Mouse (Mus musculus) left cerebral cortex, adult 2 months (tissue): Measurements from ENCODE around the gene Rab7b. TPM values are rescaled to one million over a fixed set of nuclear protein-coding genes. Genes with fewer than 3 reads are reported as not detected.

ENCODE experiments used
- DNase-seq, 2 experiments: peaks; one replicate each; pipeline ENCODE4 v3.0.0; 2021 to 2022; ENCODE audit warnings: low spot score in 2 of 2, mixed read lengths in 1 of 2; ENCODE audit errors: extremely low spot score in 1 of 2
- H3K27ac ChIP-seq: fragments of 200-600 bp; 2 replicates; pipeline ENCODE4 v1.8.1; 2022
- H3K4me3 ChIP-seq: fragments of 200-600 bp; 2 replicates; pipeline ENCODE4 v1.8.1; 2022
- CTCF ChIP-seq: fragments of 200-600 bp; IDR thresholded peaks from 2 replicates; pipeline ENCODE4 v1.8.1; 2022; ENCODE audit warnings: antibody characterized with exemption, mild to moderate bottlenecking, moderate library complexity
- intact Hi-C: fragments of 180-260 bp; cut with DNase I; formaldehyde crosslinking; loops from one replicate; pipeline ENCODE4 v1.15.1; 2025
- total RNA-seq, 2 experiments: library from RNA; stranded (reverse); gene quantifications; 2 replicates each; pipeline ENCODE4 v1.2.3; 2021

The Rab7b gene
- total RNA-seq, 2 experiments from 2014 or later, result 1.6 to 1.9 TPM

- Histone ChIP-seq H3K27ac (no peak overlapping the region), H3K4me3 (no peak overlapping the region)
- DNase-seq, result no peak
- no peak for TF ChIP-seq CTCF
- intact Hi-C loops, result no loop called here
Observed at GRCm38 (mm10) chr1:131745391-131745790, 56.9 kb downstream of the Rab7b start.

GRCm38 (mm10) chr1:131747761-131748160 is 59.3 kb downstream of the Rab7b start:
- no peak for DNase-seq
- intact Hi-C loops, result no loop called here
- H3K27ac ChIP-seq, result no peak overlapping the region
- no peak for TF ChIP-seq CTCF
- no peak overlapping the region for H3K4me3 ChIP-seq

GRCm38 (mm10) chr1:131748636-131749035 is 60.1 kb downstream of the Rab7b start:
- no peak for DNase-seq
- intact Hi-C loops, result no loop called here
- Histone ChIP-seq H3K4me3 (no peak overlapping the region), H3K27ac (no peak overlapping the region)
- no peak for TF ChIP-seq CTCF

GRCm38 (mm10) chr1:131749706-131750545 is 61.4 kb downstream of the Rab7b start:
- DNase-seq, result no peak
- intact Hi-C loops, result no loop called here
- H3K27ac ChIP-seq, result no peak overlapping the region
- no peak for TF ChIP-seq CTCF
- no peak overlapping the region for H3K4me3 ChIP-seq

GRCm38 (mm10) chr1:131751181-131751890 is 62.8 kb downstream of the Rab7b start:
- intact Hi-C loops, result no loop called here
- Histone ChIP-seq H3K27ac (no peak overlapping the region), H3K4me3 (no peak overlapping the region)
- DNase-seq, result no peak
- TF ChIP-seq CTCF, result no peak

- Histone ChIP-seq H3K27ac (no peak overlapping the region), H3K4me3 (no peak overlapping the region)
- intact Hi-C loops, result no loop called here
- no peak for DNase-seq
- TF ChIP-seq CTCF, result no peak
Observed at GRCm38 (mm10) chr1:131751891-131752311, 63.4 kb downstream of the Rab7b start.

GRCm38 (mm10) chr1:131754212-131754829 is 65.8 kb downstream of the Rab7b start:
- H3K27ac ChIP-seq, result no peak overlapping the region
- intact Hi-C loops, result no loop called here
- no peak for TF ChIP-seq CTCF
- DNase-seq, result no peak
- H3K4me3 ChIP-seq, result no peak overlapping the region

- DNase-seq, result peak; percentile 59 to 65
- Histone ChIP-seq H3K27ac (no peak overlapping the region), H3K4me3 (no peak overlapping the region)
- TF ChIP-seq CTCF, result no peak
- intact Hi-C loops, result no loop called here
Observed at GRCm38 (mm10) chr1:131754916-131755315, 66.4 kb downstream of the Rab7b start.

- Histone ChIP-seq H3K27ac (no peak overlapping the region), H3K4me3 (no peak overlapping the region)
- intact Hi-C loops, result no loop called here
- DNase-seq, result no peak
- TF ChIP-seq CTCF, result no peak
Observed at GRCm38 (mm10) chr1:131757211-131757610, 68.7 kb downstream of the Rab7b start.

GRCm38 (mm10) chr1:131758796-131759195 is 70.3 kb downstream of the Rab7b start:
- no peak for DNase-seq
- Histone ChIP-seq H3K4me3 (no peak overlapping the region), H3K27ac (no peak overlapping the region)
- TF ChIP-seq CTCF, result no peak
- intact Hi-C loops, result no loop called here

- H3K4me3 ChIP-seq, result no peak overlapping the region
- H3K27ac ChIP-seq, result no peak overlapping the region
- no peak for TF ChIP-seq CTCF
- DNase-seq, result peak in 1 of 2 experiments; percentile 6
- intact Hi-C loops, result loop anchor here (10.0 kb wide), 1 partner anchor 145 kb away; no protein-coding TSS in a partner anchor
Observed at GRCm38 (mm10) chr1:131759667-131760427, 71.4 kb downstream of the Rab7b start.
